Mouse (Mus musculus) olfactory bulb, adult 2 months (tissue): ENCODE data around the gene Lnx2. TPM values are rescaled to one million over a fixed set of nuclear protein-coding genes. Genes with fewer than 3 reads are reported as not detected.

Experiments used
- H3K27ac ChIP-seq: fragments of 200-500 bp; 2 replicates; pipeline ENCODE4 v1.5.1; 2012; ENCODE audit warnings: low read depth, low read length; ENCODE audit not compliant: insufficient read depth
- H3K4me1 ChIP-seq: fragments of 200-500 bp; 2 replicates; pipeline ENCODE4 v1.6.1; 2012; ENCODE audit warnings: low read length; ENCODE audit not compliant: control insufficient read depth, insufficient read depth
- H3K4me3 ChIP-seq: fragments of 200-500 bp; 2 replicates; pipeline ENCODE4 v1.5.1; 2012; ENCODE audit warnings: mild to moderate bottlenecking, low read depth, low read length, moderate library complexity; ENCODE audit not compliant: insufficient read depth
- CTCF ChIP-seq: fragments of 200-500 bp; IDR thresholded peaks from 2 replicates; pipeline ENCODE4 v1.5.1; 2012; ENCODE audit warnings: low read depth, mild to moderate bottlenecking, low read length, moderate library complexity; ENCODE audit not compliant: insufficient read depth
- POLR2A ChIP-seq: fragments of 200-500 bp; IDR thresholded peaks from 2 replicates; pipeline ENCODE4 v1.6.1; 2012; ENCODE audit warnings: mild to moderate bottlenecking, low read depth, low read length, moderate library complexity; ENCODE audit not compliant: insufficient read depth
- WGBS: fragments of 180-500 bp; shearing (Covaris S2); methylation state at CpG from one replicate; pipeline ENCODE4 v1.1.7; 2018; 5-methylcytosine and 5-hydroxymethylcytosine counted together
- polyA plus RNA-seq: library from polyadenylated mRNA; stranded (reverse); fragments of >200 nt; gene quantifications from 2 replicates; pipeline ENCODE4 v1.2.4, GENCODE M21; 2012; ENCODE audit warnings: low replicate concordance; ENCODE audit not compliant: missing spikeins, insufficient read depth, insufficient read length

Gene Lnx2
- polyA plus RNA-seq, 1 experiment, result not detected

DNA sequence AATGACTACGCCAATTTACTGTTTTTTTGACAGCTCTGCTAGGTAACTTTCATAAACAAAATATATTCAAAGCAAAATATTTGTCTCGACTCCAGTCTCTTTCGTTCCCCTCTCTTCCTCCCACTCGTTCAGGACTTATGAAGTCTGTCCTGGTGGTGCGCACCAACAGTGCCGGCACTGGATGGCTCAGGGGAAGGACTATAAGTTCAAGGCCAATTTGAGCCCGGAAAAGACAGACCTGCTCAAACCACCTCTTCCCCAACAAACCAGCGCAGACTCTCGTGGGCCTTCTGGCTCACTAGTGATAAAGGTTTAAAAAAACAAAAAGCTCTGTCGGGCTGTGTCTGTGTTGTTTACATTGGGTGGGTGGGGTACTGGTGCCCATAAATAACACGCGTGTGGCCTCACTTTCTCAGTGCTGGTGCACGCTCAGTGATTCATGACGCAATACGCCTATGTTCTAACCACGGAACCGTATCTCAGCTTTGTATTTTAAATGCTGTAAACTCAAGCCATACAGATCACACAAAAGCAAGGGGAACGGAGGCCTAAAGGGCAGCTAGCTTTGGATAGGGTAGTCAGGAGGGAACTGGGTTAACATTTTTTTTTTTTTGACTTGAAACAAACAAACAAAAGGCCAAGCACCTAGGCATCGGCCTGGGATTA, 26.7 kb downstream of the Lnx2 start:
- no peak overlapping the region for H3K4me3 ChIP-seq
- peaks cover 42% of the 10 kb centered on the region for H3K4me1 ChIP-seq
- WGBS, result 73% methylated on average over 19 of the region's 19 CpGs
- 0 out of 2 replicates have a peak overlapping the region, but pooled peaks have one; percentile 55 for H3K27ac ChIP-seq
- TF ChIP-seq CTCF, result no peak
- TF ChIP-seq POLR2A, result no peak

DNA sequence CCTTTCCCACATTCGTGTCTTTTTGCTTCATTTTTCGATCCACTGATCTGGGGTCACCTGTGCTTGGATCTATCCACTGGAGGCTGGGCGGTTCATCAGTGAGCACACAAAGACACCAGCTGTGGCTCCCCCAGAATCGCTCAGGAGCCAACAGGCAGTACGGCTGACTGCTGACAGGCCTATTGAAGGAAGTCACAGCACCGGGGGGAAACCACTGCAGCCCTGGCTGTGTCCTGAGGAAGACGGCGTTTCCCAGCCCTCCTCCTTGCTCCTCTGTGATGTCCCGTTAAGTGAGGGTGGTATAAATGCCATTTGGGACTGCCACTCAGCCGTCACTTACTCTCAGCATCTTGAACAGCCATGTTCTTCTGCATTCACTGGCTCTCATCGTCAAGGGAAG, 30.5 kb downstream of the Lnx2 start:
- 57% methylated on average over 11 of the region's 11 CpGs for WGBS
- no peak for TF ChIP-seq POLR2A
- no peak for TF ChIP-seq CTCF
- Histone ChIP-seq H3K4me1 (peaks cover 51% of the 10 kb centered on the region), H3K4me3 (no peak overlapping the region), H3K27ac (peak overlapping the region; percentile 36)

DNA sequence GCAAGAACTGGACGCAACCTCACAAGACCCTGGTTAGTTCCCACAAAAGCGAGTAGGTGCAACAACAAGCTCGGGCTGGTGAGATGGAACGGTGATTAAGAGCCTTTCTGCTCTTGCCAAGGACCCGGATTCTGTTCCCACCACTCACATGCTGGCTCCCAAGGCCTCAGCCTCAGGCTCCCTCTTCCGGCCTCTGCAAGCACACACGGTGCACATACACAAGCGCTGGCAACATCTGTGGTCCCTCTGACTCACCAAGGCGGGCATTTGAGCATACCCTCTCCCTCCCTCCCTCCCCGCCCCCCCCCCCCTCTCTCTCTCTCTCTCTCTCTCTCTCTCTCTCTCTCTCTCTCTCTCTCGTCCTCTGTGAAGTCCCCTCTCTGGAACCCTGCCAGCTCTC, 31.1 kb downstream of the Lnx2 start:
- WGBS, result 48% methylated on average over 10 of the region's 11 CpGs
- Histone ChIP-seq H3K4me1 (peaks cover 51% of the 10 kb centered on the region), H3K4me3 (no peak overlapping the region), H3K27ac (peak overlapping the region; percentile 79)
- no peak for TF ChIP-seq CTCF
- TF ChIP-seq POLR2A, result no peak

DNA sequence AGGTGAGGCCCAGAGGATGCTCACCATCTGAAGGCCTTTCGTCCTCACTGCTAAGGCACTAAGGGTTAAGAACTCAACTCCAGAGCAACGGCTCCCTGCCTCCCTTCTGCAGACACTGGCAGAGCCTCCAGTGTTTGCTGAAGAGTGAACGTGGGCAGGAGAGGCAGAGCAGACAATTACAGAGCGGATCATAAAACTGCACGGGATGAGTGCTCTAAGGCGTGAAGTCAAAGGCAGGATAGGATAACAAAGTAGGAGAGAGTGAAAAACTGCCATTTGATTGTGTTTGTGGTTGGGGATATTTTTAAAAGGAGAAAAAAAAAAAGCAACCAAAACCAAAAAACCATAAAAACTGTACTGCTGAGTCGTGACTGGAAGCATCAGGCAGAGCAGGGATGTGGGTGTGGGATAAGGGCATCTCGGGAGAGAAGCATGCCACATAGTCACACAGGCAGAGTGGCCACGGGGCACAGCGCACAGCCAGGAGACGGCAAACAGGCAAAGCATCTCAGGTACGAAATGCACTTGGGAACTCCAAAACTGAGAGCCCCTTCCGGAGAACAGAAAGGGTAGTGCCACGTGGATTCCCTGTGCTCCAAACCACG, 33.0 kb downstream of the Lnx2 start:
- WGBS, result 39% methylated on average over 15 of the region's 15 CpGs
- Histone ChIP-seq H3K27ac (peak overlapping the region; percentile 81), H3K4me3 (no peak overlapping the region), H3K4me1 (peaks cover 49% of the 10 kb centered on the region)
- TF ChIP-seq POLR2A (0 out of 2 replicates have a peak, but pooled peaks have one; percentile 17), CTCF (no peak)

DNA sequence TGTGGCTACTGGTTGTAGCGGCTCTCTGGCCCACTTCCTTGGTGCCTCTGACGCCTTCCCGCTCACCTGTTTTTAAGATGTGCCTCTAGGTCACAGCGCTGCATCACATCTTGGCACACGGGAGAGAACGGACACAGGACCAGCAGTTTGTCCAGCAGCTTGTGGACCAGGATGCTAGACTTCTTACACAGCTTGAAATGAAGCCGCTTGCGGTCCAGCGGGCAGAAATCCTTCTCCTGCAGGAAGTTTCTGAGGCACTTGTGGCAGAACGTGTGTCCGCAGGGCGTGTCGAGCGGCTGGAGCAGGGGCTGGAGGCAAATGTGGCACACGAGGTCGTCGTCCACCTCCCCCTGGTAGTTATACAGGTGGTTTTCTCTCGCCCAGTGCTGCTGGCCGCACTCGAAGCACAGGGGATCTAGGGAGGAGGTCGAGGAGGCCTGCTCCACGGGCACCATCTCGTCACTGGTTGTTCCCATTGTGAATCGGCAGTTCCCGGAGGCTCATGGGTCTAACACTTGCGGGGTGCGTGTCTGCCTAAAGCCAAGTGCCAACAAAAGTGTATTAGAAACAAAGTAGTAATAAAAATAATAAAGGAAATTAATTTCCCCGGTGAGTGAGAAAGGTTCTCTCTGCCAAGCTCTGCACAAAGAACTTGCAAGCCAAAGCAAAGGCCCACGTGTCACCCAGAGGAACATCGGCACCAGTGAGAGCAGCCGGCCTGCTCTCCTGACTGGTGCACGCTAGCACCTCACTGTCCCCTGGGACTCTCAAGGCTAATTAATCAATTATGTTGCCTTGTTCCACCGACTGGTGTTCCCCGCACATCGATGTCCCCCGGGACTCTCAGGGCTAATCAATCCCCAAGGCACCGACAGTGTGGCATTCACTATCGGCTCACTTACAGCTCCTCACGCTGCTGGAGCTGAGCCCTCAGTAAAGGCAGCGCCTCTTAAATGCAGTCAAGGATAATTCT, 34.1 kb downstream of the Lnx2 start:
- WGBS, result 76% methylated on average over 40 of the region's 40 CpGs
- TF ChIP-seq POLR2A, result no peak
- TF ChIP-seq CTCF, result no peak
- Histone ChIP-seq H3K4me3 (no peak overlapping the region), H3K4me1 (peaks cover 56% of the 10 kb centered on the region), H3K27ac (peak overlapping the region; percentile 79)

DNA sequence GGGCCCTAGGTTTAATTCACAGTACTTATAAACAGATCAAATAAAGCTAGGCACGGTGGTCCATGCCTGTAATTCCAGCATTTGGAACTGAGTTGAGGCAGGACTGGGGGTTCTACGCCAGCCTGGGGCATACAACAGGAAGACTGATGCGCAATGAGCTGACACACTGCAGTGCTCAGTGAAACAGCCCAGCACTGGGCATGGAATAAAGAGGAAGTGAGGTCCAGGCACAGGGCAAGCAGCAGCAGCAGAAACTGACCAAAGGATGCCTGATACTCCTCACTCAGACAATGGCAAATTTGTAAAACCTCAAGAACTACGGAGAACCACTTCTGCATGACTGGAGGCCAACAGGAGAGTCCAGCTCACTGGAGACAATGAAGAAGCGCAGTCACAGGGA, 37.0 kb downstream of the Lnx2 start:
- H3K27ac ChIP-seq, result no peak overlapping the region; the same call in 1 of the 2 replicates
- TF ChIP-seq CTCF (no peak), POLR2A (no peak)
- WGBS, result 76% methylated on average over 5 of the region's 5 CpGs
- H3K4me3 ChIP-seq, result no peak overlapping the region
- H3K4me1 ChIP-seq, result peaks cover 51% of the 10 kb centered on the region

DNA sequence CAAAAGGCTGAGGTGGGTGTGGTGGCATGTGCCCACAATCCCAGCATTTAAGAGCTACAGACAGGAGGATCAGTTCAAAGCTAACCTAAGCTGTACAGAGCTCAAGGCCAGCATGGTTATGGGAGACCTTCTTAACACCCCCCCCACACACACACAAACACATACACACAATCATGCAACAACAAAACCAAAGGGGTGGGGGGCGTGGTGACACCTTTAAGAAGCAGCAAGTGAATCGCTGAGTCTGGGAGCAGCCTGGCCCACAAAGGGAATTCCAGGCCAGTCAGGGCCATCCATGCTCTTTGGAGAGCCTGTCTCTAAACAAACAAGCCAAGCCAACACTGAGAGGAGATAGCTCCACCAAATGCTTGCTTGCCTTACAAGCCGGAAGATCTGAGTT, 38.8 kb downstream of the Lnx2 start:
- no peak for TF ChIP-seq POLR2A
- TF ChIP-seq CTCF, result no peak
- 78% methylated on average over 3 of the region's 3 CpGs for WGBS
- peak overlapping the region; percentile 45; the same call in 1 of the 2 replicates for H3K27ac ChIP-seq

DNA sequence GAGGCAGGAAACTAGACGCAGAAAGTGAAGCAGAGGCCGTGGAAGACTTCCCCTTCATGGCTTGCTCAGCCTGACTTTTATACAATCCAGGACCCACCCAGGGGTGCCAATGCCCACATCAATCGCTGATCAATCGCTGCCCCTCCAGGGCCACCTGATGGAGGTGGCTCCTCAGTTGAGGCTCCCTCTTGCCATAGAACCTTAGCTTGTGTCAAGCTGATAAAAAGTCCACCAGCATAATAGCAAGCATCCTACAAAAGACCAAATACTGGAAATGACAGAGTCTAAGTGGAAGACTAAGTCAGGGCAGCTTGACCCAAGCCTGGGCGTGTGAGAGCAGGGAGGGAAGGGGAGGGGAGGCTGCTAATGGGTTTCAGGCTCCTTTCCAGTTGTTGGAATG, 39.7 kb downstream of the Lnx2 start:
- H3K27ac ChIP-seq, result no peak overlapping the region; the same call in 1 of the 2 replicates
- TF ChIP-seq POLR2A, result no peak
- no peak for TF ChIP-seq CTCF
- 89% methylated on average over 5 of the region's 5 CpGs for WGBS

More for the DNA sequence above, 38.8 kb downstream of the Lnx2 start:
- Histone ChIP-seq H3K4me1 (peaks cover 41% of the 10 kb centered on the region), H3K4me3 (no peak overlapping the region)

More for the DNA sequence above, 39.7 kb downstream of the Lnx2 start:
- no peak overlapping the region for H3K4me3 ChIP-seq
- peaks cover 32% of the 10 kb centered on the region for H3K4me1 ChIP-seq
